Mouse (Mus musculus): ENCODE measurements around the gene Psmc1.

- no peak for TF ChIP-seq CTCF (IDR thresholded peaks at IDR 0.05; ENCODE audit: control insufficient read depth, insufficient read depth, low read length)
- TF ChIP-seq POLR2A (IDR thresholded peaks at IDR 0.05; ENCODE audit: borderline replicate concordance, control insufficient read depth, low read depth, low read length): no peak
Measured at GRCm38 (mm10) chr12:100142848-100143523, 33.0 kb downstream of the Psmc1 start.

All from bone marrow, adult 2 months (tissue).